Mouse (Mus musculus): ENCODE measurements at regions not wholly inside any gene's neighbourhood (a gene's known extent, or its start where the extent isn't known, plus 50 kb on each side); places are given as distances from the start of the nearest gene placed in this dataset.

DNA sequence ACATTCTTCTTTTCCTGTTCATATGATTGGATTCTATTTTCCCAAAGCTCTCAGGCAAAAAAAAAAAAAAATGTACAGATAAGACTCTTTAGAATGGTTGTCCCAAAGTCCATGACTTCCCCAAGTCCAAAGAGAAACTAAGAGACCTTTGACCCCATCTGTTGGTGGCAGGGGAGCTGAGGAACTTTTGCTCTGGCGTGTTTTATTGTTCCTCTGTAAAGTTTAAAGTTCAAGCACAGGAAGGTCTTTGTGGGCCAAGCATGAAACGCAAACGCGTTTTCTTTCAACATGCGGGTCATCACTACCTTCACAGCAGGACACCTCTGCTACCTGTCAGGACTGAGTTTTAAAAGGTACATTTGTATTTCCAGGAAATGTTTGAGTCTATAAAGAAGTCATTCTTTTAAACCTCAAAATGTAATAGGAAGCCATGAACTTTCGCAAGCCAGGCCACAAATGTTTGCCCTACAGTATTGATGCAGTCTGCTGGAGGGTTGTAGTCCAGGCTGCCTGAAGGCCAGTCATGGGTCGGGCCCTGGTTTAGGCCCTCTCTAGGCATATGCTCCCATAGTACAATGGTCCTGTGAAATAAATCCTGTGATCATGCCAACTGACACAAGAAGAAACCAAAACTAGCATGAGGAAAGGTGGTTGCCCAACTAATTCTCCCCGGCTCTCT is 194.7 kb downstream of the Sp3 start:
- DNase-seq (ENCODE audit: extremely low spot score in 1 of 2, low spot score in 2 of 2), result no peak
- intact Hi-C loops (cut with DNase I), result no loop called here

DNA sequence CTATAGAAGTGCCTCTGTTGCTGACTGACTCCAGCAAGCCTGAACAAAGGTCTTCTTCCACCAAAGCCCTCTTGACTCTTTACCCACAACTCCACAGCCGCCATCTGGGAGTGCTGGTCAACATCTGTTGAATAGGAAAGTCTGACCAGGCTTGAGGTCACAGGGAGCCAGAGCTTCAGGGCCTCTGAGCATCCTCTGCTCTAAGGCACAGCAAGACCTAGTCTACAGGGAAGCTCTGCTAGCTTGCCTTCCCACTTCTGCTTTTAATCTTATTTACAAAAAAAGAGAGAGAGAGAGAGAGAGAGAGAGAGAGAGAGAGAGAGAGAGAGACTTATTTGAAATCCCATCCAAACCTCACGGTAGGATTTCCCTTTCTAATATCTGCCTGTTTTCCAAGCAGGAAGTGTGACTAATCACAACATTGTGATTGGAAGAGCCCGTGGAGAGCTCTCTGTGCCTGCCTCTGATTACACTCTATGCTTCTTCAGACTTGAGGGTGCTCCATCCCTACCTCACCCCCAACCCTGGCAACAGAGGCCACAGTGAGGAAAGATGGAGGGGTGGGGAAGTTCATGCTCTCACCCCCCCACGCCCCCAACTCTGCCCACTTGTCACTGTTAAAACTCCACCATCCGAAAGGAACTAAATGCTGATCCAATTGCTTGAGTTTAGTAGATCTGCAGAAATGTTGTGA is 194.1 kb downstream of the Sp3 start:
- intact Hi-C loops (cut with DNase I), result no loop called here
- no peak for DNase-seq (ENCODE audit: extremely low spot score in 1 of 2, low spot score in 2 of 2)

DNA sequence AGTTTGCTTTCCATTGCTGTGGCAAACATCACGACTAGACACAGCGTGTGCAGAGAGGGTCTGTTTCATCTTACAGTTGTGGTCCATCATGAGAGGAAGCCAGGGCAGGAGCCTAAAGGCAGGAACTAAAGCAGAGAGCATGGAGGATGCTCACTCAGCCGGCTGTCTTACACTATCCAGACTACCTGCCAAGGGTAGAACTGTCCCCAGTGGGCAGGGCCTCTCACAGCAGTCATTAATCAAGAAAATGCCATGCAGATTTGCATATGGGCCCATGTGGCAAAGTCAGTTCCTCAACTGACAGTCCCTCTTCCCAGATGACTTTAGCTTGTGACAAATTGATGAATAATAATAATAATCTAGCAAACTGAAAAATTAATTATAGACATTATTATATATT is 192.6 kb downstream of the Sp3 start:
- intact Hi-C loops (cut with DNase I), result no loop called here
- DNase-seq (ENCODE audit: extremely low spot score in 1 of 2, low spot score in 2 of 2), result no peak

GRCm38 (mm10) chr2:72791496-72791895 is 188.8 kb downstream of the Sp3 start:
- intact Hi-C loops (cut with DNase I), result no loop called here
- DNase-seq (ENCODE audit: extremely low spot score in 1 of 2, low spot score in 2 of 2), result no peak

GRCm38 (mm10) chr2:72793424-72793823 is 186.8 kb downstream of the Sp3 start:
- DNase-seq (ENCODE audit: extremely low spot score in 1 of 2, low spot score in 2 of 2), result no peak
- intact Hi-C loops (cut with DNase I), result no loop called here

DNA sequence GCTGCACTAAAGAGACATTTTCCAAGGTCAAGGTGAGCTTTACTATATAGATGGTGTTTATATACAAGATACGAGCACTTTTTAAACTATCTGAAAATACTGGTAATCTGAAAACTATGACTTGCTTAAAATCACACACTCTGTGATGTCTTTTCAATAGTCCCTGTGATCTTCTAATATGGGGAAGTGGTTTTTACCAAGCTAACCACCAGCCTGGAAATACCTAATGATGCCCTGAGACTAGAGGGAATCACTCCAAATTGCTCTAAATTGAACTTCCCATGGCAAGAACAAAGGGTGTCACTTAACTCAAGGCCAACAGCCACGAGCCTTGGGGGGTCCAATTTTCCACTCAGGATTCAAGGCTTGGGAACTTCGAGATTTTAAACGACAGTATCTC is 185.7 kb downstream of the Sp3 start:
- intact Hi-C loops (cut with DNase I), result no loop called here
- no peak for DNase-seq (ENCODE audit: extremely low spot score in 1 of 2, low spot score in 2 of 2)

DNA sequence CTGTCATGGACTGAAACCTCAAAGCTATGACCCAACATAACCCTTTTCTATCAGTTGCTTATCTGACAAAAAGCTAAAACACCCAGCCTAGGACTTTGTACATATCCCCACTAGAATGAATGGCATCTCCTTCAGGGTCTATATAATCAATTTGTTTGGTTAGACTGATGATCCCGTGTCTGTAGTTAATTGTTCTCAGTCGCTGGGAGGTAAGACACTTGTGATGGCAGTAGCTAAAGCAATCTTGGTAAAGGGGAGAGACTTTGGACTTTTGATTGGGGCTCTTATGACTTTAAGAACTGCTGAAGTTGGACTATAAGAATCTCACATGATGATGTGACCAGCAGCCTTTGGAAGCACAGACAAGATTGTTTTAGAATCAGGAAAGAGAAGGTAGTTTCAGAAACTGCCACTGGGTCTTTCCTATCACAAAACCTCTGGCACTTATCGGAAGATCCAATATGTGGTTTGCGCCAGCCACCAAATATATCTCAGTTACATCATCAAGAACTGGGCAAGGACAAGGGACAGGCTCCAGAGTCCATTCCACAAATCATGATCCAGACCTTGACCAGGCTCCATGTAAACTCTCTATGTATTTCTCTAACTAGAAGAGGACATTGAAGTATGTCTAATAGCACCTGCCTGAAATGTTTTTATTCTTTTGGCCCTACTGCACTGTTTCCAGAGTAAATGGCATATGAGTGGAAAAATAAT is 183.1 kb downstream of the Sp3 start:
- intact Hi-C loops (cut with DNase I), result no loop called here

GRCm38 (mm10) chr2:72800696-72801095 is 179.6 kb downstream of the Sp3 start:
- intact Hi-C loops (cut with DNase I), result no loop called here
- peak in 1 of 2 experiments; percentile 27 for DNase-seq (ENCODE audit: extremely low spot score in 1 of 2, low spot score in 2 of 2)

More for the DNA sequence above, 183.1 kb downstream of the Sp3 start:
- DNase-seq (ENCODE audit: extremely low spot score in 1 of 2, low spot score in 2 of 2), result no peak

DNA sequence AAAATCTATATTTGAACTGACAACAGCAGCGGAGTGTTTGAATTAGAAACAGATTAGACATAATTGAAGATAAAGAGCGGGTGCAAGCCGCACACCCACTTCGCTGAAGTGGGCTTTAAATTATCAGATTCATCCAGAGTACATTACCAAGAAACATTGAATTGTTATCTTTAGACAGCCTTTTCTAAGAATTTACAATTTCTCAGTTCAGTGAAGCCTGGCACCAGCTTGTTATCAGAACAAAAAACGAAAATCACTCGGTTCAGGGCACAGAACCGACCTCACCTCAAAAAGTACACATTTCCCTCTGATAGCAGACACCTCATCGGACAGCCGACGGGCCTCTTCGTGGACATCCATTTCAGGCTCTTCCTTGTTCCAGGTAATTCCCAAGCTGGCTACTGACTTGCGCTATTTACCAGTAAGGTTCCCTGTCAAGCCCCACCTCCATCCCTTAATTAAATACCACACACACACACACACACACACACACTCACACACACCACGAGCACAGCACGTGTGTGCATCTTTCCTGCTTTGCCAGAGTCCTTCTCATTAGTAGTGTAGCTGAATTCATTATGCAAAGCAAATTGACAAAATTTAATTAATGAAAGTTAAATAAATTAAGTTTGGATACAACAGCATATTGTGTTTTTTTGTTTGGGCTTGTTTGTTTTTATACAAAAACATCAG is 166.8 kb downstream of the Sp3 start:
- no peak for DNase-seq (ENCODE audit: extremely low spot score in 1 of 2, low spot score in 2 of 2)
- intact Hi-C loops (cut with DNase I), result no loop called here

DNA sequence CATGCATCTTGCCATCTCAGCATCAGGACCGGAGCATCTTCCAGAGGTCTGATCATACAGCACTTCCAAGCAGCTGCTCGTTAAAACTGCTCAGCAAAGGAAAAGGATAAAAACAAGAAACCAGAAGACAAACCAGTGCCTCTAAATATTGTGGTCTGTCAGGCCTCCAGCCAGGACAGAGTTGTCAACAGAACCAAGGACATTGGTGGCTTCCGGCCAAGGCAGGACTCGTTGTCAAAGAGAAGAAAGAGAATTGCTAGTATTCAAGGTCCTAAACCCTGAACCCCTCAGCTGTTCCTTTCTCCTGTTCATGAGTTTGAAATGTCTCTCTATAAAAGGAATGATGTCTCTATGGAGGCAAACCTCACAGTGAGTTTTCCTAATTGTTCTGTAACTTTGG is 155.0 kb downstream of the Sp3 start:
- intact Hi-C loops (cut with DNase I), result no loop called here
- no peak for DNase-seq (ENCODE audit: extremely low spot score in 1 of 2, low spot score in 2 of 2)

DNA sequence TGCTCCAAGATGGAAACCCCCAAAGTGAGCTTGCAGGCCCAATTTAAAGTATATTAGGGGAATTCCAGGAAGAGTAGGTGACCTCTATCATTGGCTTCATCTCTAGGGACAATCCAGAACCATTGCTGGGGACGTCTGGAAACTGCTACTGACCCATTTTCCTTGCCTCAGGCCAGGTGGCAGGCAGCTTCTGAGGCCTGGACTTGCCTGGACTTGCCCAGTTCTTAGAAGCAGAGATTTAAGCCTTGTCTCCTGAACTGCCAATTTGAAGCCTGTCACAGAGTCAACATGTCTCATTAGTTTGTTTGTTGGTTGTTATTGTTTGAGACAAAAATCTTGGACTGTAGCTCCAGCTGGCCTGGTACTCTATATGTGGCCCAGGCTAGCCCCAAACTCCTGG is 151.1 kb downstream of the Sp3 start:
- intact Hi-C loops (cut with DNase I), result no loop called here
- DNase-seq (ENCODE audit: extremely low spot score in 1 of 2, low spot score in 2 of 2), result no peak

DNA sequence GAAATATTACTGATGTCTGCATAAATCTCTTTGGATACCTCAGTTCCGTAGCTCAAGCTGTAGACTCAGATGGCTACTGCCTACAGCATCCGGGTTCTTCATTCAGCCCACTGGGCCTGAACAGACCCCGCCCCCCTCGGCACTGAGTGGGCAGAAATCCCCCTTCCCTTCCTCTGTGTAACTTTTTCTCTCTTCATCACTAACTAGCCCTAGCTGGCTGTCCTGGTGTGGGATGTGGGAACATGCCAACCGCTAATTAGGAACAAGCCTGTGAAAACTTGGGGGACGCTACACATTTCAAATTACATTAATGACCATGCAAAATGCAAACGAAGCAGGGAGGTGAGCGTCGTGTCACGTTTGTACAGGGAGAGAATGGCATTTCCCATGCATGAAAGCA is 147.5 kb downstream of the Sp3 start:
- DNase-seq (ENCODE audit: extremely low spot score in 1 of 2, low spot score in 2 of 2), result no peak
- intact Hi-C loops (cut with DNase I), result no loop called here

DNA sequence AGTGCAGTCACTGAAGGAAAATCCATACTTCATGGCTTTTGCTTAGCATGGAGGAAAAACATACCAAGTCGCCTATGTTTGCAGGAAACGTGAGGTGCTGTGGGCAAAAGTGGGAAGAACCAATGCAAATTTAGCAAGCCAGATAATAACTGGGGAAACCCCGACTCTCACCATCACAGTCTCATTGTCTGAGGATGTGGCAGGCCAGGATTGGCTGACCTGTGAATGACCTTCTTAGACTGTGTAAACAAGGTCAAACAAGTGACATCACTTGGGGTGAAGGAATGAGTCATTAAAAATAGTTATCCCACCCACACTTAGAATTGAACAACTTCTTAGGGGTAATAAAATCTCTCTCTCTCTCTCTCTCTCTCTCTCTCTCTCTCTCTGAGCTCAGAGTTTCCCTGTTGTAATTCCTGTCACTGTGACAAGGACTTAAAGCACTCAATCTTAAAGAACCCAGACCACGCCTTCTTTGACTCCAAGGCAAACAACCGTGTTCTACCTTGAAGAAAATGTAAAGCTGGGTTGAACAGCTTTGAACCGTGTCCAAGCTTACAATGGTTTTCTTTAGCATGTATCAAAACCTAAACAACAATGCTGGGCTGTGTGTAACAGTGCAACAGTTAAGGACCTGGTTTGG is 142.0 kb downstream of the Sp3 start:
- intact Hi-C loops (cut with DNase I), result no loop called here
- no peak for DNase-seq (ENCODE audit: extremely low spot score in 1 of 2, low spot score in 2 of 2)

DNA sequence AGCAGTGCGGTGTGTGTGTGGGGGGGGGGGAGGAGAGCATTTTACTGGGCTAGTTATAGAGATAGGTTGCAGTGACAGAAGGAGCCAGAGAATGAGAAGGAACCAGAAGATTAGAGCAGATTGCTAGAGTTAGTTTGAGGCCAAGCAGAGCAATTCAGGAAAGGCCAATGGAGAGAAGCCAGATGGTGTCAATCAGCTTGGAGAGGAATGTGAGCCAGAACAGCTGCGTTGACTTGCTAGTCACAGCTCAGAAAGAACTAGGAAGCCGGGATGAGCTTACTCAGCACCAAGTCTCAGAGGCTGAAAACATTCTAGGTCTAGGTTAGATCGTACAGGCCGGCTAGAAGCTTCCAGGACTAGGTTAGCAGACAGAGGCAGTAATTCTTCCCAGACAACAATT is 140.6 kb downstream of the Sp3 start:
- no peak for DNase-seq (ENCODE audit: extremely low spot score in 1 of 2, low spot score in 2 of 2)
- intact Hi-C loops (cut with DNase I), result no loop called here

- intact Hi-C loops (cut with DNase I), result no loop called here
Measured at GRCm38 (mm10) chr2:72841367-72841766, 138.9 kb downstream of the Sp3 start.

GRCm38 (mm10) chr2:72843610-72844009 is 136.6 kb downstream of the Sp3 start:
- DNase-seq (ENCODE audit: extremely low spot score in 1 of 2, low spot score in 2 of 2), result no peak
- intact Hi-C loops (cut with DNase I), result no loop called here

More at GRCm38 (mm10) chr2:72841367-72841766, 138.9 kb downstream of the Sp3 start:
- DNase-seq (ENCODE audit: extremely low spot score in 1 of 2, low spot score in 2 of 2), result peak in 1 of 2 experiments; percentile 32

DNA sequence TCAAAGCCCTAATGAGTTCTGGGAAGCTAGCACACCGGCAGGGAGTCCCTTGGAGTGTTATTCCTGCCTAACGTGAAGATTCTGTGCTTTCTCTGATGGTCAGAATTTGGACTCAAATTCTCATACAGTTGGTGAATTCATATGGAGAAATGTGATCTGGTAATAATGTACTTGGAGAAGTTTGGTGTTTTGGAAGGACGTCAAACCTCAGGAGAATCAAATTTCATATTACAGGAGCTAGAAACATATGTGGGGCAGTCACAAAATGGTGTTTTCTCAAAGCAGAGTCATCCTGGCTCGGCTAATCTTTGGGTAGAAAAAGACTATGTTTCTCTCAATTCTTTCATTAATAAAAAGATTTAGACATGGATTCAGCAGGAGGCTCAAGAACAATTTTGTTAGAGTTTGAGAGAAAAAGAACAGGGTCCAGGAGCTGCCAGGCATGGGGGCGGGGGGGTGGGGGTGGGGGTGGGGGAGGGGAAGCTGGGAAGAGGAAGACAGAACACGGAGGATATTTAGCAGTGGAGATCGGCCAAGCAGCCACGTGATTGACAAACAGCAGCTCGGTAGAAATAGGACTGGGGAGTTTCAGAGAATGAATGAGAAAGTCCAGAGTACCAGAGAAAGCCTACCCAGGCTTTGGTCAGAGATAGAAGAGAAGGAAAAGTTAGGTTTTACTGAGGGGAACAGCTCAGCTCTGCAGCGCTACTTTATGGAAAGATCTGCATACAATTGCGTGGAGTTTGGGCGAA is 130.6 kb downstream of the Sp3 start:
- no peak for DNase-seq (ENCODE audit: extremely low spot score in 1 of 2, low spot score in 2 of 2)
- intact Hi-C loops (cut with DNase I), result no loop called here

DNA sequence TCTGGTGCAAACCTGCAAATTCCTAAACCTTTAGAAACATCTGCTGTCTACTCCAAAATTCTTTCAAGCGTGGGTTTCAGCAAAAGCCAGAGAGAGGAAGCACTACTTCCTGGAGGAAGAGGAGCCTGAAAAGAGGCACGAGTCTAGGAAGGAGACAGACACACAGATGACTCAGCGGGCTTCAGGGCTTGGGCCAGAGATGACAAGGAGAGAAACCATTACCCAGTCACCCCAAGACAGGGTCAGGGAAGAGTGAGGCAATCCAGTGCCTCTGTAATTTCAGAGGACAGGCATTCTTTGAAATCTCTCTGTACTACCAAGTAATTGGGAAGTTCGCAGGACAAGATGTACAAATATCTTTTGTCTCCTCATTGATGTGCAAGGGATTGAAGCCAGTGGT is 127.7 kb downstream of the Sp3 start:
- intact Hi-C loops (cut with DNase I), result no loop called here
- no peak for DNase-seq (ENCODE audit: extremely low spot score in 1 of 2, low spot score in 2 of 2)

Measured in left cerebral cortex, postnatal 10 days (tissue).